Mouse (Mus musculus) spleen, adult 18-20 months (tissue): ENCODE measurements at regions not wholly inside any gene's neighbourhood (a gene's known extent, or its start where the extent isn't known, plus 50 kb on each side); places are given as distances from the start of the nearest gene placed in this dataset.
A peak's percentile ranks its signal among the peaks of the same experiment; 100 is the strongest.

ENCODE experiments used
- DNase-seq, 2 experiments: peaks; one replicate each; pipeline ENCODE4 v3.0.0; 2022; ENCODE audit warnings: mixed read lengths in 2 of 2

DNA sequence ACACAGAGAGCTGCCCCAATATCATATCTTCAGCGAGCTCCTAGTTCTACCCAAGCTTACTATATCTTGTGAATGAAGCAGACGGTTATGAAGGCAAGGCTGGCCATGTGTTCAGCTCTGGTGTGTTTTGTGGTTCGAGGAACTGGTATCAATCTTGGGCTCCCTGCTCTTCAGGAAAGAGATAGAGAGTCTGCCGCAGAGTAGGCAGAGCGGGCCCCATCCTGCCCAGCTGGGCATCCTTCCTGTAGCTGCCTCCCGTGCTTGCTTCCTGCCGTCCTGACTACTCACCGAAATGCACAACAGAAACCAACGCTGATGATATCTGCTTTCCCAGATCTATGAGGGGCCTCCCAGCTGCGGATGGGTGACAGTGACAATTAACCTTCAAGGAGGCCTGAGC lies 60.3 kb downstream of the Snrpe start:
- no peak for DNase-seq

- no peak for DNase-seq
Observed at GRCm38 (mm10) chr1:133548971-133549370, 61.1 kb downstream of the Snrpe start.

- DNase-seq: no peak
Observed at GRCm38 (mm10) chr1:133547541-133547940, 62.5 kb downstream of the Snrpe start.

DNA sequence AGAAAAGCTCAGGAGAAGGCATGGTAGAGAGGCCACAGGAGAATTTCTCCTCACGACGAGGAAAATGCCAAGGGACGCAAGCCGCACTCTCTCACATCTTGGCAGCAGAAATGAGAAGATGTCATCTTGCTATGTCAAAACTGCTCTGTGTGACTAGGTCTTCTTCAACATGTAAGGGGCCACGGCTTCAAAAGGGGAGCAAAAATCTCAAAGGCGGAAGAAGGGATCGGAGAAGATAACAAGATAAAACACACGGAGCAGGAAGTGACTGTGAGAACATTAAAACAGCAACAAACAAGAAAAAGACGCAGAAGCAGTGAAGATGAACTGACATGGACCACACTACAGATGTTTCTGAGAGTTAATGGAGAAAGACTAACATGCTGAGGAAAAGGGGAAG lies 65.1 kb downstream of the Snrpe start:
- DNase-seq: no peak

DNA sequence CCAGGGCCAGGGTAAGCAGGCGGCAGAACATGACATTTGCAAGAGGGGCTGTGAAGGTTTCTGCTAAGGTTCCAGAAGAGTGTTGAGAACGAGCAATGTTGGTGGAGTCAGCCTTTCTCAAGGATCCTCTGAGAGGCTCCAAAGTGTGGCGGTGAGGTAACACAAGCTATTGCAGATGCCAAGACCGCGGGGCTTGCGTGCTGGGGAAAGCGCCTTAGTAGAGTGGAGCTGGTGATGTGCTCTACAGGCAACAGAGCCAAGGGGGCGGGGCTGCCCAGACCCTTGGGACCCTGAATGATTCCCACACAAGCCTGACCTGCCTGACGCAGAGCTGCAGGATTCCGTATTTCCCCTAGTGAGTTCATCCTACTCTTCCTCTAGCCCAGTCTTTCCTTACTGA lies 66.3 kb downstream of the Snrpe start:
- DNase-seq: no peak

DNA sequence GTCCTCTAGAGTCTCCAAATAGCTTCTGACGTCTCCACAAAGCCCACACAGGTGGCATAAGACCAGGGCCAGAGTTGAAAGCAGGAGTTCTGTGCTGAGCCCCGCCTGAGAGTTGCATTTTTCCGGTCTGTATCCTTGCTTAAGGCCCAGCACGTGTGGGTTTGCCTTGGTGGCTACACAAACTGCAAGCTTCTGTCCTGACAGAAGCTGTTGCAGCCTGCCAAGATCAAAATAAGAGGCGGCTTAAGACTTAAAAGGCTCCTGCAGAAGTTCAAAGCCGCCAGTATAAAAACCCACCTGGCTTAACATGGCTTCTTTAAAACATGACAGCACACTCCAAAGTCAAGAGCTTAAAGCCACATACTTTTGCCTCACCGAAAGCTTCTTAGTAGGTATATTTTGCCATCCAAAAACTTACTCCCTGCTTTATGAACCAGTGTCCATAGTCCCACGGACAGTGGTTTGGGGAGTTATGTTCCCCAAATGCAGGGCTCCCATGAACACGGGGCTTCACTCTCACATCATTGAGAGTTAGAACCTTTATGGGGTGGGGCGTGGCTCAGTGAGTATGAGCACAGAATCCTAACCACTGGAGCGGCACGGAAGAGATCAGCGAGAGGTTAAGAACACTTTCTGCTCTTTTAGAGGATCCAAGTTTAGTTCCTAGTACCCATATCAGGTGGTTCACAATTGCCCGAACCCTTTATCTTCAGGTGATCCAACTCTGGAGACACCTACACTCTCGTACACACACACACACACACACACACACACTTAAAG lies 67.9 kb downstream of the Snrpe start:
- DNase-seq: no peak

DNA sequence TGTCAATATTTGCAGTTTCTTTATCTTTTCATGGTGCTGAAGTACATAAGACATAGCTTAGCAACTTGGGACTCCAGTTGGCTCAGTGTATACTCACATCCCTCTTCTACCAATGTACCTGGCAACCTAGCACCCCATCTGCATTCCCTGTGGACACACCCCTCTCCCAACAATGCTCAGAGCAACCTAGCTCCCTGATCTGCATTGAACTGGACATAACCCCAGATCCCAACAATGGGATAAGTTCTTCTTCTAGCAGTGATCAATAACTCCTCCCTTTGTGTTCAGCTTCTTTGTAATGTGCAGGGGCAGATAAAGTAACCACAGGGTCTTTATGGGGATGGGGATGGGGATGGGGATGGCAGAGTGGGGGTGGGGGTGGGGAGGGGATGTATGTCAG lies 79.4 kb downstream of the Snrpe start:
- DNase-seq: no peak

DNA sequence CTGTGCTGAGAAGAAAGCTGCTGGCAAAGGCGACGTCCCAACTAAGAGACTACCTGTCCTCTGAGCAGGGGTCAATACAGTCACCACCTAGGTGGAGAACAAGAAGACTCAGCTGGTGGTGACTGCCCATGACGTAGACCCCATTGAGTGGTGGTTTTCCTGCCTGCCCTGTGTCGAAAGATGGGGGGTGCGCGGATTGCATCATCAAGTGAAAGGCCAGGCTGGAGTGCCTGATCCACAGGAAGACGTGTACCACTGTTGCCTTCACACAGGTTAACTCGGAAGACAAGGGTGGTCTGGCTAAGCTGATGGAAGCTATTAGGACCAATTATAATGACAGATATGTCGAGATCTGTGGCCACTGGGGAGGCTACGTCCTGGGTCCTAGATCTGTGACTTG lies 80.3 kb downstream of the Snrpe start:
- no peak for DNase-seq

- DNase-seq: no peak
Observed at GRCm38 (mm10) chr1:133527651-133528385, 82.3 kb downstream of the Snrpe start.

DNA sequence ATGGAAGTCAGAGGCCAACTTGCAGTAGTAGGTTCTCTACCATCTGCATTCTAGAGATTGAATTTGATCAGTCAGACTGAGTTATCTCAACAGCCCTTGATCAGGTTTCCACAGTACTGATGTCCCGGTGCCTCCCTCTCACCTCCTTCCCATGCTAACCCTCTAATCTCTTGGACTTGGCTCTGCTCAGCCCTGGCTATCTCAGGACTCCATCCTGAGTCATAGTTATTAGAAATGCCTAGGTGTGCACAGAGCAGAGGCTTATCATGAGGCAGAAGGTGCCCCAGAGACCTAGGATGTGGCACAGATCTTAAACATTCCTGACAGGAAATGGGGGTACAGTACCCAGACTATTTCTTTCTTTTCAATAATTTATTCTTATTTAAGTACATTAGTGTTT lies 87.3 kb downstream of the Snrpe start:
- no peak for DNase-seq

- no peak for DNase-seq
Observed at GRCm38 (mm10) chr1:133520652-133521051, 89.4 kb downstream of the Snrpe start.

DNA sequence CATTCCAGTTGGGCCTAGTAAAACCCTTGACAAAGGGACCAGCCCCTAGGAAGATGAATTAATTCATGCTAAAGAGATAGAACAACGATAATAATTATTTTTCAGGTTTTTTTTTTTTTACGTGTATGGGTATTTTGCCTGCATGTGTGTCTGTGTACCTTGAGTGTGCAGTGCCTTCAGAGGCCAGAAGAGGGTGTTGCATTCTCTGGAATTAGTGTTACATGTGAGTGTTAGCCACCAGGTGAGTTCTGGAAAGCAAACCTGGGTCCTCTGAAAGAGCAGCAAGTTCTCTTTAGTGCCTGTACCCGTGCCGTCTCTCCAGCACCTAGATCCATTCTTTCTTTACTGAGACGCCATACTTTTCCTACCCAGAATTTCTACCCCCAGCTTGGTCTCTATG lies 92.8 kb upstream of the Sox13 start:
- no peak for DNase-seq

DNA sequence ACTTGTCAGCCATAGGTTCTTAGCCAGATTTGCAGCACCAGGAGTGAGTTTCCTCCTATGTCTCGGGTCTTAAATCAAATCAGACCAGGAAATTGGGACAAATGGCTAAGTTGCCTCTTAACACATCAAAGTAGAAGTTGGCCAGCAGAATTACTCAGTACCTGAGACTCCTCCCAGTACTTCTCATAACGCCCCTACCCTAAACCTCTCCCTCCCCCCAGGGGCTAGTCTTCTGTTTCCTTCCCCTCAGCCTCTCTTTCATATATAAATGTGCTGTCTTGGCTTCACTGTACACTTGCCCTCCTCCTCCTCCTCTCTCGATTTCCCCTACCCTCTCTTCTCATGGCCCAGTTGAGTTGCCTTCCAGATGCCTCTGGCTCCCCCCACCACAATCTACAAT lies 79.9 kb upstream of the Sox13 start:
- no peak for DNase-seq

DNA sequence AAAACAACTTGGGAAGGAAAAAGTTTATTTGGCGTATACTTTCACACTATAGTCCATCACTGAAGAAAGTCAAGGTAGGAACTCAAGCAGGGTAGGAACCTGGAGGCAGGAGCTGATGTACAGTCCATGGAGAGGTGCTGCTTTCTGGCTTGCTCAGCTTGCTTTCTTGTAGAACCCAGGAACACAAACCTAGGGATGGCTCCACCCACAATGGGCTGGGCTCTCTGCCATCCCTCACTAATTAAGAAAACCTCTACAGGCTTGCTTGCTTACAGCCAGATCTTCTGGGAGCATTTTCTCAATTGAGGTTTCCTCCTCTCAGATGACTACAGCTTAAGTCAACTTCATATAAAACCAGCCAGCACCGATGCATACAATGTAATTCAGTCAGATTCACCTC lies 79.2 kb upstream of the Sox13 start:
- no peak for DNase-seq

DNA sequence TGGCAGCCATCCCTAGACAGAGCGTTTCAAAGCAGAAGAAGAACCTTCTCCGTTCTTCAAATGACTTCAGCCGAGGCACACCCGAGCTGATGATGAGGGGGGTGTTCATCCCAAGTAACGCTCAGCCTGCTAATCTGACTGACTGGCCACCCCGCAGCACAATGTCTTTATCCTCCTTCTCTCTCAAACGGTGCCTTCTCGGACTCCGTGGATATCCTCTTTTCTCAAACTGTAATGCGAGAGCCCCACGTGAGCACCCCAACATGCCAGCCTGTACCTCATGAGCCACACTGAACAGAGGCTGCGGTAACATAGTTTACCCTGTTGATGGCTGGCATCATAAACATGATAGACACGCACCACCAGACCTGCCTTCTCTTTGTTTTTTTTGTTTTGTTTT lies 76.8 kb upstream of the Sox13 start:
- no peak for DNase-seq

GRCm38 (mm10) chr1:133492986-133493741 lies 69.0 kb upstream of the Sox13 start:
- peak; percentile 5 to 10 for DNase-seq

GRCm38 (mm10) chr1:133492291-133492985 lies 68.3 kb upstream of the Sox13 start:
- DNase-seq: no peak

- DNase-seq: no peak
Observed at GRCm38 (mm10) chr1:133491857-133492290, 67.7 kb upstream of the Sox13 start.

DNA sequence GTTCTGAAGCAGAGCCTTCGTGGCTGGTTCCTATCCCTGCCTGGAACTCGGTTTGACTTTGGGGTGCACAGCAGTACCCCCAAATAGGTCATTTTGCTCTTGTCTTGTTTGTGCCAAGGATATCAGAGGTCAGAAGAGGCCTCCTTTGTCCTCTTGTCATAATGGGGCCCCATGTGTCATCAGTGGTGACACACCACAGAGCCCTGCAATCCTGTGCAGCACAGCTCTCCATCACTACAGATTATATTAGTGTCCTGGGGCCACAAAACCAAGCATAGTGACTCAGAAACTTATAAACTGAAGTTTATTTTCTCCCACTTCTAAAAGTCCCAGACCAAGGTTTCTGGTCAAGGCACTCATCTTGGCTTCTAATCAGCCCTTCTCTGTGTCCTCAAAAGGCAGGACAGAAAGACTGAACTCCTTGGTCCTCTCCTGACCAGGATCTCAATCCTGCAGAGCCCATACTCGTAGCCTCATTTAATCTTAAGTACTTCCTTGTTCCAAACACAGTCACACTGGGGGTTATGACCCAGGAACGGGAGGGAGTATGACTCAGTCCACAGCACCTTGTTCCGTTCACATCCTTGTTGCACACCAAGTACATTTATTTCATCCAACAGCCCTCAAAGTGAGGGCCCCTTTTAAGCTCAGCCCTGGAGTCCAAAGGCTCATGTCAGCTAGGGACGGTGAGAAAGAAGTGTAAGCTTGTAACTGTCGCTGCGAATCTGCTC lies 63.2 kb upstream of the Sox13 start:
- DNase-seq: no peak

GRCm38 (mm10) chr1:133486370-133486769 lies 62.2 kb upstream of the Sox13 start:
- no peak for DNase-seq

GRCm38 (mm10) chr1:133482891-133483290 lies 58.7 kb upstream of the Sox13 start:
- DNase-seq: no peak

DNA sequence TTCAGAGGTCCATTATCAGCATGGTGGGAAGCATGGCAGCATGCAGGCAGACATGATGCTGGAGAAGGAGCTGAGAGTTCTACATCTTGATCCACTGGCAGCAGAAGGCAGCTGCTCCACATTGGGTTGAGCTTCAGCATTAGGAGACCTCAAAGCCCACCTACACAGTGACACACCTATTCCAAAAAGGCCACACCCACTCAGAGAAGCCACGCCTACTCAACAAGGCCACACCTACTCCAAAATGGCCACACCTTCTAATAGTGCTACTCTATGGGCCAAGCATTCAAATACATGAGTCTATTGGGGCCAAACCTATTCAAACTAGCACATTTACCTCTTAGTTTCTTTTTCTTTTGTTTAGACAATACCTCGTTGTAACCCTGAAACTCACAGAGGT lies 50.4 kb upstream of the Sox13 start:
- DNase-seq: no peak
